Mouse (Mus musculus): ENCODE measurements around the gene Tcf12.

Tcf12 gene

GRCm38 (mm10) chr9:71895931-71896724, 215.5 kb downstream of the Tcf12 start:
- DNase-seq: no peak

DNA sequence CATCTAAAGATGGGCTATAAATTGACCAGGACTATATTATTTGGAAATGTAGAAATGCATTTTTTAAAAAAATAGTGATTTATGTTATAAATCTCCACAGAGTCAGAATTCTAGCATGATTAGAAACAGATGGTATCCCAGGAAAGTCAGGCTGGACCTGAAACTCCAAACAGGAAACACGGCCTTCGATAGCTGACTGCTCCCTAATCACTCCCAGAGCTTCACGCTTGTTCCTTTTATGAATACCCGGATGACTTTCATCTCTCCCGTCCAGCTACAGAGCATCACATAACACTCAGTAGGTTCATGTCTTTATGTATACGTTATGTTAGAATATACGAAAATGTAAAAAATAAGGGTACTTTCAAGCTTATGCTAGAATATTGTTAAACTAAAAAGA, 216.4 kb downstream of the Tcf12 start:
- DNase-seq: no peak

- DNase-seq: no peak
These were observed 216.8 kb downstream of the Tcf12 start for GRCm38 (mm10) chr9:71894943-71895286.

GRCm38 (mm10) chr9:71894246-71894942, 217.3 kb downstream of the Tcf12 start:
- DNase-seq: no peak

DNA sequence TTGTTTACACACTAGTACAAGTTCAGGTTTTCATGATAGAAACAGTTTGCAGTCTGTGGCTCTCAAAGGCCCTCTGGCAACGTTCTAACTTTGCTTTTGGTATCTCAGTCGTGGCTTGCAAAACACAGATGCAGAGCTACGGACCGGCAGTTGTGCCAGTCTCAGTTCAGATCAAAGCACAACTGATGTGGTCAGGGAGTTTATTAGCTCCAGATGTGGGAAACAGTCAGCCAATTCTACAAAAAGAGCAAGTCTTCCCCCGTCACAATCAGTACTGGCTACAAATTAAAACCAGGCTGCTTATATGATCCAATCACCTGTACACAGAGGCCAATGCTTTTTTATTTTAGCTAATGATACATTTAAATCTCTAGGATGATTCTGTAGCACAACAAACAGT, 223.2 kb downstream of the Tcf12 start:
- DNase-seq: no peak

- no peak for DNase-seq
These were observed 231.0 kb downstream of the Tcf12 start for GRCm38 (mm10) chr9:71880629-71881028.

DNA sequence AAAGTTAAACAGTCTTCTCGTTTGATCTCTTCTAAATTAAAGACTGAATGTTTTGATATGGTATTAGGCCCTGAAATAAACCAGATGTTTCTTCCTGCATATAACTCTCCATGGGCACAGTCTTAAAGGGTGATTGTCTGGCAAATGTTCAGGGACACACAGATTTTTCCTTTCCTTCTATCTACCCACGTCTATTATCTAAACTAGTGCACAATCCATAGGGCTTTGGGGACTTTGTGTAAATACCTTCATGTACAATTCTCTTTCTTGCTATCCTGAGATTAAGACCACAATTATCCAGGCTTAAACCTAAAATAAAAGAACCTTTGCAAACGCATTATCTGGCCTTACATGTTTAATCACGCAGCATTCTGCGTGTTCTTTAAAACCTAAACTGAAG, 231.7 kb downstream of the Tcf12 start:
- DNase-seq: no peak

DNA sequence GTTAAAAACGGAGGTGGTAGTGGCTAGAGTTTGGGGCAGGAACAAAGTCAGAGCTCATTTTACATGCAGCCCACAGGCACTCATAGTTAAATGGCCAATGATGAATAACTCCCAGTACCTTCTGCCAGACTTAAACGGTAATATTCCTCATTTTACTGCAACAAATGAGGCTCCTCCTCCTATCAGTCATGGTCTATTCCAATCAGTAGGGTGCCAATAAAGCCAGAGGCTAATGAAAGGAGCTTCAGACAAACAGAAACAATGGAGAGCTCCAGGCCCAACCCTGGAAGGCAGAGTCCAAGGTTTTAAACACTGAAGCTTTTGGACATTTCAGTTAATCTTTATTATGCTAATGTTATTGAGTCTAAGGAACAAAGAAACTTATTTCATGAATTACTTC, 232.3 kb downstream of the Tcf12 start:
- DNase-seq: no peak

DNA sequence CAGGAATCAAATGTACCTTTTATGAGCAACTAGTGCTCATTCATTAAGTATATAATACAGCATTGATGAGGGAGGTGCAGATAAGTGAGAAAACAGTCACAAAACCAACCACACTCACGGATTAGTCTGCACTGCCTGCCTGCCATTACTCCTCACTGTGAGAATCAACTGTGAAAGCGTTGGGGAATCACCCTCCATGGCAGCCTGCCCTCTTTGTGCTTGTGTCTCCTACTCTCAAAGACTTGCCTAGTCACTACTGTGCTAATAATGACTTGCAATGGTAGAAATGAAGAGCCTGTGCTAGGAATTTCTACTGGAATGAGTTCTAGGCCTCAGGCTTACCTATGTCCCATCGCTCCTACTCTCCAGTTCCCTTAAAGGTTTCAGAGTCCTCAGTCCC, 233.8 kb downstream of the Tcf12 start:
- no peak for DNase-seq

- DNase-seq: no peak
These were observed 236.9 kb downstream of the Tcf12 start for GRCm38 (mm10) chr9:71874761-71875160.

DNA sequence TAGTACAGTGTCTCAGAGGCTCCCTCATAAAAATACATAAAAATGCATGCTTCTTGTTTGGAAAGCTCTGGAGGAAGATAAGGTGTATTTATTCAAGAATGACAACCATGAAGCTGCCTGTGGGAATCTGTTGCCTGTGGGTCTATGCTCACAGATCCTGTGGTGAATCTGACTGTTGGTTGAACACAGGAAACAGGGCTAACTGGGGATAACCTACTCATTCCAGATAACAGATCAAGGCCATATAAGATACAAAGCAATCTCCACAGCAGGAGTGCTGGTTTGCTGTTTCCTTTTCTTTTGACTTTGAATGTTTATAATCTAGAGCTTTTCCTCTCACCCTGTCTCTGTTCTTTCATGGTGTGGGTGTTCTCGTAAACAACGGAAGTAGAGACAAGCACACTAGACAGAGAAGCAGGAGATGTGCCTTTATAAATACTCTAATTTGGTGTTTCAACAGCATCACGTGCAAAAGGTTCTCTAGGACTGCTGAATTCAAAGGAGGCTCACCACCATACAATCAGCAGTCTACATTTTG, 237.6 kb downstream of the Tcf12 start:
- DNase-seq: no peak

DNA sequence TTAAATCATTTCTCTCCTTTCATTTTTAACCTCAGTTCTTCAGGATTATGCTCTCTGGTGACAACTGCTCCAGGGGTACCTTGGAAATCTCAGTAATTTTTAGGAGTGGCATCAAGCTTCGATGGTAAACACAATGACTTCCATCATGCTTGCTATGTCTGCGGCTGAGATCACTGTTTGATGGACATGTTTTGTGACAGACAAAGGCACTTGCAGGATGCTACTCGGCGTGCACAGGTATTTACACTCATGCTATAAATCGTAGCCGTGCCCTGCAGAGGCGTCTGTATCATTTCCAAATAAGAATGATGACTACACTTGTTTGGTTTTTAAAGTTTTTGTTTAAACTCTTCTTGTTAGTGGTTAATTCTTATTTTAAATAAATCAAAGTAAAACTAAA, 248.3 kb downstream of the Tcf12 start:
- no peak for DNase-seq

- no peak for DNase-seq
These were observed 250.0 kb downstream of the Tcf12 start for GRCm38 (mm10) chr9:71861629-71862028.

DNA sequence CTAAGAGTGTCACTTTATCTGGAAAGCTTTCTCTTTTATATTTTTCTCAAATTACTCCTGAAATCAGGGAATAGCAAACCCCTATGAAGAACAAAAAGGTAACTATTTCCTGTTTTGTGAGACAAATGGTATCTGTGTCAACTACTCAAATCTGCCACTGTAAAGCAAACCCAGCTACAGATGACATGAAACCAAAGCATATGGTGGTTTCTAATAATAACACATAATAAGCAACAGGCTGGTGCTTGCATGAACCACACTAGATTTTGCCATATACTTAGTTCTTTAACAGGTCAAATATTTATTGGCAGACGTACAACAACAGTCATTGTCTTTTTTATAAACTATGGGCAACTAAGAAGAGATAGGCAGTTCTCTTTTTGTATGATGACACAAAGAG, 253.7 kb downstream of the Tcf12 start:
- no peak for DNase-seq

GRCm38 (mm10) chr9:71853904-71854303, 257.8 kb downstream of the Tcf12 start:
- no peak for DNase-seq

DNA sequence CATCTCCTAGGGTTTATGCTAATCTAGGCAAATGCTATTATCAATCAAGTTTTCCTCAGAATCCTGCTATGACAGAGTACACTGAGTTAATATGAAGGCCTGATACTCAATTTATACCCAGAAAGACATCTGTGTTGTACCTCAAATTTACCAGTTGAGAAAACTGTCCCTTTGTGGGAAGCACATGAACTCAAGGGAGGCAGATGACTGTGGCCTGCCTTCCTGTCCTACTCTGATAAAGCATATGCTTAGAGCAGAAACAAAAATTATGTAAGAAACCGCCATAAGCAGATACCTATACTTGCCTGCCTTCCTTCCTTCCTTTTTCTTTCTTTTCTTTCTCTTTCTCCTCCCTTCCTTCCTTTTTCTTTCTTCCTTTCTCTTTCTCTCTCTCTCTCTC, 261.4 kb downstream of the Tcf12 start:
- DNase-seq: no peak

- DNase-seq: no peak
These were observed 263.3 kb downstream of the Tcf12 start for GRCm38 (mm10) chr9:71848392-71848791.

DNA sequence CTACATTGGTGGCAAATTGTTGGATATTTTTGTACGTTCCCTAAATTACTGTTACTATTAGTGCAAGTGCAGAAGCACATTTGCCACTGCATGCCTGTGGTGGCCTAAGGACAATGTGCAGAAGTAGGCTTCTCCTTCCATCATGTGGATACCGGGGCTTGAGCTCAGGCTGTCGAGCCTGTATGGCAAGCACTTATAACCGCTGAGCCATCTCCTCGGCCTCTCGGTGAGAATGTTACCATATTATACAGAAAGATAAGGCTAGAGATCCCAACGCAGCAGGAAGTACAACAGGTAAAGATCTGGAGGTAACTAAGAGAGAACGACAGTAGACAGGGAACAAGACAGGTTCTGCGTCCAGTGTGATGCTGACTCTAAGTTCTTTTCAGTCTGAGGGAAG, 263.8 kb downstream of the Tcf12 start:
- no peak for DNase-seq

DNA sequence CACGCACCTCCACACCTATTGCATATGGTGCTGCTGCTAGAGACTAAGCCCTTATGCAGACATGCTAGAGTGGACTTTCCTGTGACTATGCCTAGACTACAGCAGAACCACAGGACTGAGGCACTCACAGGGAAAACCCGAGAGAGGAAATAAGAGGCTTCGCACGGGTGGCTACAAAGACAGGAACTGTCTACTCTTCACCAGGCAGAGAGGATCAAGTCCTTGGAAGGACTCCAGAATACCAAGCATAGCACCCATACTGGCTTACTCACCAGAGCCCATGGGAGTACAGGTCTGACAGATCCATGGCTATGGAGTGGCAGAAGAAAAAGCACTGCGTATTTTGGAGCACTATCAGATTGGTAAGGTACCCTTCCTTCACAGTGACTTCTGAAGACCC, 269.8 kb downstream of the Tcf12 start:
- DNase-seq: no peak

GRCm38 (mm10) chr9:71837366-71837765, 274.3 kb downstream of the Tcf12 start:
- no peak for DNase-seq

- DNase-seq: no peak
These were observed 275.3 kb downstream of the Tcf12 start for GRCm38 (mm10) chr9:71836366-71836765.

GRCm38 (mm10) chr9:71835203-71835815, 276.4 kb downstream of the Tcf12 start:
- DNase-seq: no peak

DNA sequence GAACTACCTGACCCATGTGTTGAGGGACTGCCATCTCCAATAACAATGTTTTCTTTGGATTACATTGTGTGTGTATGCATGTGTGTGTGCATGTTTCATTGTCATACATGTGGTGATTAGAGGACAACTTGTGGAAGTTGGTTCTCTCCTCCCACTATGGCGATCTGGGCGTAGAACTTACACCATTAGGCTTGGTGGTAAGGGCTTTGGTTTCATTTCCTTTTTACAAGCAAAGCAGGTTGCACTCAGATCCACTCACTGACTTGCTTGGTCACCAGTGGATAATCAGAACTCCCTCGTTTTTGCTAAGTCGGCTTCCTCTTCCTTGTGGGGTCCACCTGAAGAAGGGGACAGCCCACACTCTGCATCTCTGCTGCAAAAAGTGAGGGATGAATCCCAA, 277.0 kb downstream of the Tcf12 start:
- DNase-seq: no peak
